Mouse (Mus musculus): ENCODE results near the gene Pml.

DNA sequence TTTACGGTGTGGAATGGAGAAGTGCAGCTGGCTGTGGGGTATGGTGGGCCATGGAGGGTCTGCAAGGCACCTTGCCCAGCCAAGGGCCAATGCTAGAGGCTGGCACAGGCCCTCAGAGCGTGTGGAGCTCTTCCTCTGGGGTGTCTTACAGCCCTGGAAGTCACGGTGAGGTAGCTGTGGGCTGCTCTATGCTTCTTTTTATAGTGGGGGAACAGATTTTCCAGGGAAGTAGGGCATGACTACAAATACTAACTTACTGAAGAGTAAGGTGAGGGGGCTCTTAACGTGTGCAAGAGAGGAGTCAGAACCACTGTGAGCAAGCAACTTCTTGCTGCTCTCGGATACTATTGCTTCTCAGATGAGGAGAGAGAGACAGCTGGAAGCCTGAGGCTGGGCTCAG, 12.9 kb upstream of the Pml start:
- TF ChIP-seq CTCF (IDR thresholded peaks at IDR 0.05; ENCODE audit: low read depth, low read length) (no peak), TAL1 (conservative IDR thresholded peaks at IDR 0.05; ENCODE audit: low read depth, low read length) (no peak), GATA1 (IDR thresholded peaks at IDR 0.05; ENCODE audit: borderline replicate concordance, low read length) (no peak), POLR2AphosphoS5 (IDR thresholded peaks at IDR 0.05; ENCODE audit: insufficient replicate concordance, low read depth, low read length) (no peak), GATA2 (IDR thresholded peaks at IDR 0.05; ENCODE audit: borderline replicate concordance, low read depth, low read length) (no peak)

Measured in G1E (cell line).